Mouse (Mus musculus) liver, embryonic 11.5 days (tissue): ENCODE results near the gene Cog5. TPM values are rescaled to one million over a fixed set of nuclear protein-coding genes. Genes with fewer than 3 reads are reported as not detected.

ENCODE experiments used
- ATAC-seq: fragments of 200-750 bp; cut with Nextera tagmentation; replicated peaks from 2 replicates; pipeline ENCODE4 v1.8.0; 2017; ENCODE audit warnings: moderate number of reproducible peaks, mild to moderate bottlenecking, moderate TSS enrichment, moderate library complexity; ENCODE audit not compliant: low FRiP score
- DNase-seq: peaks from one replicate; pipeline ENCODE4 v3.0.0-alpha.2; 2017; ENCODE audit warnings: low spot score
- H3K27ac ChIP-seq: fragments of 300-500 bp; sonication (generic); 2 replicates; pipeline ENCODE4 v1.5.1; 2014; ENCODE audit warnings: mild to moderate bottlenecking, low read depth, low read length, control low read depth
- H3K27me3 ChIP-seq: fragments of 300-500 bp; sonication (generic); replicated peaks from 2 replicates; pipeline ENCODE4 v1.6.1; 2014; ENCODE audit warnings: low read length, mixed read lengths; ENCODE audit not compliant: control insufficient read depth, insufficient read depth
- H3K36me3 ChIP-seq: fragments of 300-500 bp; sonication (generic); 2 replicates; pipeline ENCODE4 v1.6.1; 2014; ENCODE audit warnings: mild to moderate bottlenecking, low read length, moderate library complexity, mixed read lengths; ENCODE audit not compliant: control insufficient read depth, insufficient read depth
- H3K4me1 ChIP-seq: fragments of 300-500 bp; sonication (generic); replicated peaks from 2 replicates; pipeline ENCODE4 v1.6.1; 2014; ENCODE audit warnings: low read length, mixed read lengths; ENCODE audit not compliant: control insufficient read depth, insufficient read depth
- H3K4me2 ChIP-seq: fragments of 300-500 bp; sonication (generic); 2 replicates; pipeline ENCODE4 v1.6.1; 2014; ENCODE audit warnings: mild to moderate bottlenecking, control low read depth, moderate library complexity
- H3K4me3 ChIP-seq: fragments of 300-500 bp; sonication (generic); 2 replicates; pipeline ENCODE4 v1.5.1; 2014; ENCODE audit warnings: low read depth, low read length, control low read depth
- H3K9ac ChIP-seq: fragments of 300-500 bp; sonication (generic); 2 replicates; pipeline ENCODE4 v1.6.1; 2014; ENCODE audit warnings: low read depth, low read length, control low read depth
- H3K9me3 ChIP-seq: fragments of 300-500 bp; sonication (generic); 2 replicates; pipeline ENCODE4 v1.6.1; 2016; ENCODE audit warnings: low read length, inconsistent platforms, mixed read lengths; ENCODE audit not compliant: control insufficient read depth
- WGBS: fragments of 180-500 bp; shearing (Covaris S2); extraction: QIAGEN DNeasy Blood & Tissue Kit; methylation state at CpG from one replicate; pipeline ENCODE4 v1.1.7; 2014; 5-methylcytosine and 5-hydroxymethylcytosine counted together
- polyA plus RNA-seq: library from polyadenylated mRNA; unstranded; fragments of >200 nt; fragmentation: Nextera tagmentation; extraction: Ambion mirVana; gene quantifications from 2 replicates; pipeline ENCODE4 v1.2.1, GENCODE M21; 2014

Gene Cog5
- polyA plus RNA-seq, 1 experiment from 2014 or later: 23.3 TPM

DNA sequence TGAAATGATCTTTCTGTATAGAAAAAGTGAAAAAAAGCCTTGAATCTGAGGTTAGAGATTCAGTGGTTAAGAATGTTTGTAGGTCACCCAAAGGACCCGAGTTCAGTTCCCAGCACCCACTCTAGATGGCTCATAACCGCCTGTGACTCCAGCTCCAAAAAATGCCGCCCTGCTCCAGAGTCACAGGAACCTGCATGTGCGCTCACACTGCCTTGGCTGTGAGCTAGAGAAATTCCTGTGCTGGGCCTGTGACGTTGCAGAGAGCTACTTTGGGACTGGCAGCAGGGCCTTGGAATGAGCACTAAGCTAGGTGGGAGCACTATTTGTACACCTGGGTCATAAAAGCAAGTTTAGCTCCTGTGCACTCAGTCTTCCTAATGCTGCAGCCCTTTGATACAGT, 262.0 kb downstream of the Cog5 start:
- Histone ChIP-seq H3K9me3 (no peaks in the 10 kb centered on the region), H3K4me2 (no peak overlapping the region), H3K27me3 (no peaks in the 10 kb centered on the region), H3K27ac (no peak overlapping the region), H3K4me3 (no peak overlapping the region), H3K9ac (no peak overlapping the region), H3K36me3 (no peaks in the 10 kb centered on the region), H3K4me1 (peaks cover 3% of the 10 kb centered on the region; the same call in 1 of the 2 replicates)
- no peak for DNase-seq
- WGBS: 88% methylated on average over 5 of the region's 5 CpGs
- ATAC-seq: no peak

DNA sequence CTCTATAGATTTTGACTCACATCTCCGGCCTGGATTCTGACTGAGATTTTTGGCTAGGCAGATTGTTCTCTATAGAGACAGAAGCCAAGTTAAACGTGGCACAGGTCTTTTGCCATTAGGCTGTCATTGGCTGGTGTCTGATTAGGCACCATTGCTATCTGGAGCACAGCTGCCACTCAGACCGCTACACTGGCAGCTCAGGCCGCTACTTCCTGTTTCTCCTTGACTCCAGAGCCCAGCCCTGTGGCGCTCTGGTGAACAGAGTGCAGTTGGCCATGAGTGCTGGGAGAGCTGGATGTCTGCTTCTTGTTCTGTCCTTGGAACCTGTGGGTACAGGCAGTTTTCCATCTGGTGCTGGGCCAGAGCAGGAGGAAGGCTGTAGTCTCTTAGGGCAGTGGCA, 262.6 kb downstream of the Cog5 start:
- H3K36me3 ChIP-seq: no peaks in the 10 kb centered on the region
- H3K4me1 ChIP-seq: peaks cover 3% of the 10 kb centered on the region; the same call in 1 of the 2 replicates
- H3K9me3 ChIP-seq: no peaks in the 10 kb centered on the region
- no peaks in the 10 kb centered on the region for H3K27me3 ChIP-seq
- no peak overlapping the region for H3K4me2 ChIP-seq
- H3K9ac ChIP-seq: peak overlapping the region; percentile 25; the same call in 1 of the 2 replicates
- DNase-seq: peak; percentile 41
- H3K27ac ChIP-seq: no peak overlapping the region; the same call in 1 of the 2 replicates
- WGBS: 53% methylated on average over 5 of the region's 5 CpGs
- ATAC-seq: peak; percentile 81
- no peak overlapping the region for H3K4me3 ChIP-seq

DNA sequence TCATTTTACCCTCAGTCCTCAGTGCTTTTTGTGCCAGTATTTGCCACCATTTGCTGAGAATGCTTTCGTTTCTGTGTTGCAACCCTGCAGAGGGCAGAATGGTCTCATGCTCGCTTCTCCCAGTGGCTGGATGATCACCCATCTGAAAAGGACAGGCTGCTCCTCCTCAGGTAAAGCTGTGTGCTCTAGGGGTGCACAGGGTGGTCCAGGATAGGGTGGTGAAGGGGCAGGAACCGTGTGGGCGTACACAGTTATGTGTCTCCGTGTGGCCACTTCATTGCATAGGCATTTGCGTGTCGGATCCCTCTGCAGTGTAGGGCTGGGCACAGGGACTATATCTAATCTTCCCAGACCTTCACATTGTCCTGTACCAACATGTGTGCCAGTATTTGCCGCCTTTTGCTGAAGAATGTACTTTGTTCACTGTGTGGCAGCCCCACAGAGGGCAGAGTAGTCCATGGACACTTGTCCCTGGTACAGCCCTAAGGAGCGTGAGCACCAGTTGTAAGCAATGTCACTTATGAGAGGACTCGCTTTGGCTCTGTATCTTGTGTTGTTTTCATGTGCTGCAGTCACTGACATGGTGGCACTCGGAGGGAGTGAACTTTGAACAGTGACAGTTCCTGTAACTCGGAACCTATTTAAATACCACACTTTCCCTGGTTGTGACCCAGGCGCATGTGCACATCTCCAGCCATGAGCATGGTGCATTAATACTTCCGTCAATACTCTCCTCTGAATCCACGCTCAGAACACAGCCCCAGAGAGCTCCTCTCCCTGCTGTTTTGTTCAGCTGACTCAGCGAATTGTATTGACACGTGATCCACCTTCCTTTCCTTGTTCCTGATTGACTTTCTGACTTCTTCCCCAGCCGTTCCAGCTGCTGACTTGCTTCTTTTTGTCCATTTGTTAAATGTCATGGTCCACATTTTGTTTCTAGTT, 266.1 kb downstream of the Cog5 start:
- Histone ChIP-seq H3K4me1 (peaks cover 3% of the 10 kb centered on the region; the same call in 1 of the 2 replicates), H3K27ac (no peak overlapping the region), H3K4me2 (no peak overlapping the region), H3K4me3 (no peak overlapping the region), H3K36me3 (peaks cover 4% of the 10 kb centered on the region), H3K9me3 (no peaks in the 10 kb centered on the region), H3K9ac (no peak overlapping the region), H3K27me3 (no peaks in the 10 kb centered on the region)
- no peak for DNase-seq
- WGBS: 84% methylated on average over 18 of the region's 18 CpGs
- ATAC-seq: no peak

DNA sequence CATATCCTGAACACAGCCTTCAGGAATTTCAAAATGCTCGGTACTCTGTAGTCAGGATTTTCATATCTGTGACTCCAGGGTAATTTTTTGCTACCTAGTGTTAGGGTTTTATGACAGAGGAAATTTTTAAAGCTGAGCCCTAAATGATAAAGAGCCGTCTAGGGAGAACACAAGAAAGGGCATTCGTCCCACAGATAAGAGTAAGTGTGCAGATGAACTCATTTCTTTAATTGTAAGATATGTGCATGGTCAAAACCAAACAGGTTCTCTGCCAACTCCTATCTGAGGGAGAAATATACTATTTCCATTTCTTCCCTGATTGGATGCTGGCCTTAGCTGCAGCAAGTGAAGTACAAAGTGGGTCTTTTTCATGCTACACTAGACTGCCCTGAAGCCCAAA, 269.5 kb downstream of the Cog5 start:
- ATAC-seq (no peak), DNase-seq (no peak)
- Histone ChIP-seq H3K4me1 (no peaks in the 10 kb centered on the region), H3K36me3 (peaks cover 5% of the 10 kb centered on the region), H3K4me3 (no peak overlapping the region), H3K9me3 (no peaks in the 10 kb centered on the region), H3K4me2 (no peak overlapping the region), H3K27ac (no peak overlapping the region), H3K27me3 (no peaks in the 10 kb centered on the region), H3K9ac (no peak overlapping the region)
- 70% methylated on average over 3 of the region's 3 CpGs for WGBS

DNA sequence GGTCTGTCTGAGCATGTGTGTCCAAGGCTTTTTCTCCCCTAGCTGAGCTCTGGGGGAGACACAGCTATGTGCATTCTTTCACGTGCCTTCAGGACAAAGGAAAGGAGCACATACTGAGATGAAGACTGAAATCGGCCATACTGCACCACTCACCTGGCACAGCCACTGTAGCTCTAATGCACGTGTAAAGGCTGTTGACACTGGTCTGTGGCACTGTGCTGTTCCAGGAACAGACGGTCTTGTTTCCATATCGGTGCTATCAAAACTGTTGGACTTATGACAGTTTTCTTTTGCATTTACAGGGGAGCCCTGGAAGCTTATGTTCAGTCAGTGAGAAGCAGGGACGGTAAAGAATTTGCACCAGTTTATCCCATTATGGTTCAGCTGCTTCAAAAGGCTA, 270.7 kb downstream of the Cog5 start:
- H3K27ac ChIP-seq: no peak overlapping the region
- no peaks in the 10 kb centered on the region for H3K9me3 ChIP-seq
- no peak overlapping the region for H3K9ac ChIP-seq
- no peak for DNase-seq
- no peaks in the 10 kb centered on the region for H3K27me3 ChIP-seq
- no peak overlapping the region for H3K4me2 ChIP-seq
- no peak overlapping the region for H3K4me3 ChIP-seq
- H3K4me1 ChIP-seq: no peaks in the 10 kb centered on the region
- no peak for ATAC-seq
- H3K36me3 ChIP-seq: peaks cover 7% of the 10 kb centered on the region
- WGBS: 92% methylated on average over 6 of the region's 6 CpGs

DNA sequence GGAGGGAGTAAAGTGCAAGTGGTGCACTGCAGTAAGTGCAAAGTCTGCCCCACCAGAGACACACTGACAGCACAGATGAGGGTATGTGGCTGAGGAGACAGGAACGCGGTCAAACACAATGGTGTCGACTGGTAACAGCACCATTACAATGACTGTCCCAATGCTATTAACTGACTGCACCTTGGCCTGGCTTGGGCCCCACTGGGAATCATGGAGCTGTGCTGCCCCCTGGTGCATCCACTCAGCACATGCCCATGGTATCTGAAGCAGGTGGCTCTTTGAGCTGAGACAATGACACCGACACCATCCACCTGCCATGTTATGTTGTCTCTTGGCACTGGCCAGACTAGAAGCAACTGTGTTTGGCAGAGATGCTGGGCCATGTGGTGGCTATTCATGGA, 272.0 kb downstream of the Cog5 start:
- WGBS: 70% methylated on average over 4 of the region's 4 CpGs

DNA sequence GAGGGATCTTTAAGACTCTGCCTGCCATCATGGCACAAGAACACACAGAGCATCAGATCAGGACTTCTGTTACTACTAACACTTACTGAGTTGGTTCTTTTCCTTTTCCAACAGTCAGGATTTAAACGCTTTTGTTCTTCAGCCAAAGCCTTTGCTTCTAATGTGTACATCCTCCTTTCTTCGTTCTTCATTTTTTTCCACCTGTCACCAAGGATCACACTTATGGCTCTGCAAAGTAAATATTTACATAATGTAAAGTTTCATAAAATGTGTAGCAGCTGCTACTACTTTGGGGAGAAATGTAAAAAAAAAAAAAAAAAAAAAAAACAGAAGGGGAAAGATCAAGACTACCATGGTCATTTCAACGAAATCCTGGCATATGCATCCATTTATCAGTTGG, 273.8 kb downstream of the Cog5 start:
- Histone ChIP-seq H3K9ac (no peak overlapping the region), H3K27ac (no peak overlapping the region), H3K27me3 (no peaks in the 10 kb centered on the region), H3K4me1 (no peaks in the 10 kb centered on the region), H3K9me3 (no peaks in the 10 kb centered on the region), H3K4me3 (no peak overlapping the region), H3K4me2 (no peak overlapping the region), H3K36me3 (peaks cover 13% of the 10 kb centered on the region)
- ATAC-seq (no peak), DNase-seq (no peak)
- WGBS: 83% methylated on average over 3 of the region's 3 CpGs

More for the DNA sequence above, 272.0 kb downstream of the Cog5 start:
- H3K4me1 ChIP-seq: no peaks in the 10 kb centered on the region
- H3K4me3 ChIP-seq: no peak overlapping the region
- DNase-seq: peak; percentile 48
- H3K9ac ChIP-seq: no peak overlapping the region
- H3K9me3 ChIP-seq: no peaks in the 10 kb centered on the region
- H3K36me3 ChIP-seq: peaks cover 10% of the 10 kb centered on the region
- H3K4me2 ChIP-seq: no peak overlapping the region
- ATAC-seq: peak; percentile 69
- no peak overlapping the region for H3K27ac ChIP-seq
- H3K27me3 ChIP-seq: no peaks in the 10 kb centered on the region

DNA sequence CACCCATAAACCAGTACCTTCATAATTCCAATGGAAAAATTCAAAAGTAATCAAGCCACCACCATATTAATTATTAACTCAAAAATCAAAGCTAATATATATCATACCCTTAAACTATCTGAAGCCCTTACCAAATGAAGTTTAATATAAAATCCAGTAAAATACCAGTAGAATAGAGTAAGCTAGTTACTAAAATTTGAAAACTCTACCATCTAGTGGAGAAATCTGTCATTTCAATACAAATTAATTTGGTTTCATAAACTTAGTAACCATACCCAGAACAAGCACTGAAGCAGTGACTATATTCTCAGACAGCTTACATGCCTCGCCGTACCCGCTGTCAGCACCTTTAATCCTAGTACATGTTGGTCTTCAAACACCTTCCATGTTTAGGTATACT, 277.1 kb downstream of the Cog5 start:
- Histone ChIP-seq H3K9me3 (no peaks in the 10 kb centered on the region), H3K36me3 (peaks cover 19% of the 10 kb centered on the region), H3K4me1 (no peaks in the 10 kb centered on the region), H3K4me2 (no peak overlapping the region), H3K27ac (no peak overlapping the region), H3K9ac (no peak overlapping the region), H3K4me3 (no peak overlapping the region), H3K27me3 (no peaks in the 10 kb centered on the region)
- WGBS: 95% methylated on average over 3 of the region's 3 CpGs
- DNase-seq: no peak
- ATAC-seq: no peak
